Mouse (Mus musculus): ENCODE results near the gene Zbtb20. TPM values are rescaled to one million over a fixed set of nuclear protein-coding genes. Genes with fewer than 3 reads are reported as not detected.

Zbtb20 gene
- polyA plus RNA-seq, 1 experiment = 4.0 TPM

DNA sequence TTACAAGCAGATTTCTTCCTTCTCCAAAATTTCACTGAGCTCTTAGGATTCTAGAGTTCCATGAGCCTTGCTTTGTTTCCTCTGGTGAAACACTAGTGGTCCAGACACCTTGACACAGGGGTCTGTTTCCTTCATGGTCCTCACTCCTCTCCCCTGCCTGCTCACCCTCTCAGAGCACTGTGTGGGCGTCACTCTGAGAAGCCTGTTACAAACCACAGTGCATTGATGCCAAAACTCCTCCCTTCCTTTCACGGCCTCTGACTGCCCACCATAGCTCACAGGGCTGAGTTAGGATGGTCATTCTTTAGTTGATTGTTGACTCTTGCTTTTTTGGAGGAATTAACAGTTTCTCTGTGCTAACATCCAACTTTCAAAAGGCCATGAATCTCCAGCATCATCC is 744.7 kb downstream of the Zbtb20 start:
- no peaks in the 10 kb centered on the region for H3K79me2 ChIP-seq (ENCODE audit: control insufficient read depth, insufficient read depth)
- no peak for TF ChIP-seq MYOD1 (IDR thresholded peaks at IDR 0.05; ENCODE audit: control insufficient read depth, insufficient read length, low read depth)
- no peak for TF ChIP-seq CEBPB (IDR thresholded peaks at IDR 0.05; ENCODE audit: low read depth)
- no peak for TF ChIP-seq CTCF (IDR thresholded peaks at IDR 0.05; ENCODE audit: control insufficient read depth, insufficient read depth, insufficient read length)
- TF ChIP-seq MAX (IDR thresholded peaks at IDR 0.05) = no peak
- TF ChIP-seq MYOG (IDR thresholded peaks at IDR 0.05; ENCODE audit: control insufficient read depth, extremely low read depth, insufficient read length) = no peak
- TF ChIP-seq FOSL1 (IDR thresholded peaks at IDR 0.05; ENCODE audit: insufficient read depth, low read length, poor library complexity, severe bottlenecking) = no peak
- no peak for TF ChIP-seq USF1 (IDR thresholded peaks at IDR 0.05; ENCODE audit: low read depth)
- no peak overlapping the region for H3ac ChIP-seq (ENCODE audit: control insufficient read depth, insufficient read length, low read depth)
- no peaks in the 10 kb centered on the region for H3K27me3 ChIP-seq (ENCODE audit: control insufficient read depth, insufficient read depth, insufficient read length)
- no peaks in the 10 kb centered on the region for H3K79me3 ChIP-seq (ENCODE audit: low read depth)
- peaks cover 13% of the 10 kb centered on the region for H3K36me3 ChIP-seq (ENCODE audit: control insufficient read depth, insufficient read depth)
- H3K4me3 ChIP-seq (ENCODE audit: insufficient read depth, poor library complexity, severe bottlenecking) = no peak overlapping the region

DNA sequence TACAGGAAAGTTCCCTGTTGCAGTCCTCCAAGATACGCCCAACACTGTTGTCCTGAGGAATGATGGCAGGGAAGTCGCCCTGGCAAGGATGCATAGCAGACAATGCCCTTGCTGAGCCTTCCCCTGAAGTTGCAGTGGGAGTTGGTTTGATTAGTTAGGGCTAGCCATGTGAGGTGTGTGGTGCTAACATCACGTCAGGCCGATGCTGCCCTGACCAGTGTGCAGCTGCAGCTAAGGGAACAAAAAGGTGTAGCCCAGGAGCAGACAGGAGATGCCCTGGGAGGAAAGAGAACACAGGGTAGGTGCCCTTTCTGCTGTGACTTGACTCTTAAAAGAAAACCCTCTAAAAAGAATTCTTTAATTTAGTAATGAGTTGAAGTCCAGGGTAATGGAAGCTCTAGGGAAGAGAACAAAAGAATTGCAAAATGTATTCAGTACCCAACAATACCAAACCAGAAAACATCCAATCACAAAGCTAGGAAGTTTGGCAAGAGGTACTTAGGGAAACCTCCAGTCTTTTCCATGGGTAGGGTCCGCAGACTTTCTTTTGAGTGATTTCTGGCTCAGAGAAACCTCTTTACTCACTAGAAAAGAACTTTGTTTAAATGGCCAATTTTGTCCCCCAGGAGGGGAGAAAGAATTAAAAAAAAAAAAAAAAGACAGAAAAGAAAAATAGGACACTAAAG is 747.8 kb downstream of the Zbtb20 start:
- Histone ChIP-seq H3K4me3 (ENCODE audit: insufficient read depth, poor library complexity, severe bottlenecking) (no peak overlapping the region), H3ac (ENCODE audit: control insufficient read depth, insufficient read length, low read depth) (no peak overlapping the region), H3K79me3 (ENCODE audit: low read depth) (no peaks in the 10 kb centered on the region), H3K79me2 (ENCODE audit: control insufficient read depth, insufficient read depth) (no peaks in the 10 kb centered on the region), H3K27me3 (ENCODE audit: control insufficient read depth, insufficient read depth, insufficient read length) (no peaks in the 10 kb centered on the region), H3K36me3 (ENCODE audit: control insufficient read depth, insufficient read depth) (peaks cover 19% of the 10 kb centered on the region)
- no peak for TF ChIP-seq MYOD1 (IDR thresholded peaks at IDR 0.05; ENCODE audit: control insufficient read depth, insufficient read length, low read depth)
- TF ChIP-seq CEBPB (IDR thresholded peaks at IDR 0.05; ENCODE audit: low read depth) = no peak
- TF ChIP-seq CTCF (IDR thresholded peaks at IDR 0.05; ENCODE audit: control insufficient read depth, insufficient read depth, insufficient read length) = no peak
- no peak for TF ChIP-seq USF1 (IDR thresholded peaks at IDR 0.05; ENCODE audit: low read depth)
- TF ChIP-seq MAX (IDR thresholded peaks at IDR 0.05) = no peak
- TF ChIP-seq FOSL1 (IDR thresholded peaks at IDR 0.05; ENCODE audit: insufficient read depth, low read length, poor library complexity, severe bottlenecking) = no peak
- TF ChIP-seq MYOG (IDR thresholded peaks at IDR 0.05; ENCODE audit: control insufficient read depth, extremely low read depth, insufficient read length) = no peak

DNA sequence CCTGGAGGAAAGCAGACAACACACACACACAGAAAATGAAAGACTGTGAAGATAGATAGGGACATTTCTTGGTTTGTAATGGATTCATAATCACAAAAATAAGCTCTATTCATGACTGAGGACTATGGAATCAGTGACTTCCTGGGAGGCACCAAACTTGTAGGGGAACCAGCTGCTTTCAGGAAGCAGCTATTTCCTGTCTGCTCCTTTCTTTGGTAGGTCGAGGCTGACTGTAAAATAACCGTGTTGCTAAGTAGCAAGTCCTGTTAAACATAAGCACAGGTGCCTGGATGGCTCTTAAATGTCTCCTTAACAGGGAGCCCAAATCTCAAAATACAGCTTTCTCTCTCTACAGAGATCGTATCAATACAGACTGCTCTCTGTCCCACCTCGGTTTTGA is 749.2 kb downstream of the Zbtb20 start:
- Histone ChIP-seq H3K36me3 (ENCODE audit: control insufficient read depth, insufficient read depth) (peaks cover 10% of the 10 kb centered on the region), H3ac (ENCODE audit: control insufficient read depth, insufficient read length, low read depth) (no peak overlapping the region), H3K79me3 (ENCODE audit: low read depth) (no peaks in the 10 kb centered on the region), H3K79me2 (ENCODE audit: control insufficient read depth, insufficient read depth) (no peaks in the 10 kb centered on the region), H3K27me3 (ENCODE audit: control insufficient read depth, insufficient read depth, insufficient read length) (no peaks in the 10 kb centered on the region), H3K4me3 (ENCODE audit: insufficient read depth, poor library complexity, severe bottlenecking) (no peak overlapping the region)
- TF ChIP-seq USF1 (IDR thresholded peaks at IDR 0.05; ENCODE audit: low read depth) (no peak), MYOG (IDR thresholded peaks at IDR 0.05; ENCODE audit: control insufficient read depth, extremely low read depth, insufficient read length) (no peak), MAX (IDR thresholded peaks at IDR 0.05) (no peak), CTCF (IDR thresholded peaks at IDR 0.05; ENCODE audit: control insufficient read depth, insufficient read depth, insufficient read length) (no peak), CEBPB (IDR thresholded peaks at IDR 0.05; ENCODE audit: low read depth) (no peak), MYOD1 (IDR thresholded peaks at IDR 0.05; ENCODE audit: control insufficient read depth, insufficient read length, low read depth) (no peak), FOSL1 (IDR thresholded peaks at IDR 0.05; ENCODE audit: insufficient read depth, low read length, poor library complexity, severe bottlenecking) (no peak)

DNA sequence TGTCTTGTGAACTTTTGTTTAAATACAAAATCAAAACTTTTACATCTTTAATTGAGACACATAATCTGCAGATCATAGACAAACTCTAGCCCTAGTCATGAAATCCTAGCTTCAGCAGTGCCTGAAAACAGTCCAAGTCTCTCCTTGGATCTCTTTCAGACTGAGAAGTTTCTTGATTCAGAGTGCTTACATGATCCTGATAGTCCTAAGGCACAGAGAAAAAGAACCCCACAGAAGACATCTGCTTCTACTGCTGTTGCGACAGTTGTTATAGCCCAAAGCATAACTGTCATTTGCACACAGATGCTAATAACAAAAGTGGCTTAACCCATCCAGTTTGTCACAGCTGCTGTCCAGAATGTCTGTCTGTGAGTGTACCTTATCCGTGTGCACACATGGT is 749.6 kb downstream of the Zbtb20 start:
- H3ac ChIP-seq (ENCODE audit: control insufficient read depth, insufficient read length, low read depth) = no peak overlapping the region
- H3K79me2 ChIP-seq (ENCODE audit: control insufficient read depth, insufficient read depth) = no peaks in the 10 kb centered on the region

DNA sequence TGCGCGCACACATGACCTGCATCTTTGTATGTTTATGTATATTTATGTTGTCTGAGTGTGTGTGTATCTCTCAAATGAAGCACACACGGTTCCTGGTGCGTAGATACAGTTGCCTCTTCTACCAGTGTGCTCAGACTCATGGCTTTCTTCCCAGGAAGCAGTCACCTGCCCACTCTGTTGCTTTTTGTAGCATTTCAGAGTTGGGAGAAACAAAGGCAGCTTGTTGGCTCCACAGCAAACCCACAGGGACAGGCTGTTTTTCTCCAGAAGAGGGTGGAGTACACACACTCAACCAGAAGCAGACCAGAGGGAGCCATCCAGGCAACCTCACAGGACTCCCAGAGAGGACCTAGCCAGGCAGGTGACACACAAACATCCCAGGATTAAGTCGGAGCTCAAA is 750.3 kb downstream of the Zbtb20 start:
- Histone ChIP-seq H3K79me3 (ENCODE audit: low read depth) (no peaks in the 10 kb centered on the region), H3ac (ENCODE audit: control insufficient read depth, insufficient read length, low read depth) (no peak overlapping the region), H3K27me3 (ENCODE audit: control insufficient read depth, insufficient read depth, insufficient read length) (no peaks in the 10 kb centered on the region), H3K79me2 (ENCODE audit: control insufficient read depth, insufficient read depth) (no peaks in the 10 kb centered on the region), H3K4me3 (ENCODE audit: insufficient read depth, poor library complexity, severe bottlenecking) (no peak overlapping the region), H3K36me3 (ENCODE audit: control insufficient read depth, insufficient read depth) (peaks cover 10% of the 10 kb centered on the region)
- no peak for TF ChIP-seq FOSL1 (IDR thresholded peaks at IDR 0.05; ENCODE audit: insufficient read depth, low read length, poor library complexity, severe bottlenecking)
- no peak for TF ChIP-seq CTCF (IDR thresholded peaks at IDR 0.05; ENCODE audit: control insufficient read depth, insufficient read depth, insufficient read length)
- TF ChIP-seq MAX (IDR thresholded peaks at IDR 0.05) = no peak
- TF ChIP-seq CEBPB (IDR thresholded peaks at IDR 0.05; ENCODE audit: low read depth) = no peak
- TF ChIP-seq MYOD1 (IDR thresholded peaks at IDR 0.05; ENCODE audit: control insufficient read depth, insufficient read length, low read depth) = no peak
- no peak for TF ChIP-seq USF1 (IDR thresholded peaks at IDR 0.05; ENCODE audit: low read depth)
- no peak for TF ChIP-seq MYOG (IDR thresholded peaks at IDR 0.05; ENCODE audit: control insufficient read depth, extremely low read depth, insufficient read length)

More for the DNA sequence above, 749.6 kb downstream of the Zbtb20 start:
- Histone ChIP-seq H3K27me3 (ENCODE audit: control insufficient read depth, insufficient read depth, insufficient read length) (no peaks in the 10 kb centered on the region), H3K79me3 (ENCODE audit: low read depth) (no peaks in the 10 kb centered on the region), H3K4me3 (ENCODE audit: insufficient read depth, poor library complexity, severe bottlenecking) (no peak overlapping the region), H3K36me3 (ENCODE audit: control insufficient read depth, insufficient read depth) (peaks cover 10% of the 10 kb centered on the region)
- TF ChIP-seq FOSL1 (IDR thresholded peaks at IDR 0.05; ENCODE audit: insufficient read depth, low read length, poor library complexity, severe bottlenecking) (no peak), MYOG (IDR thresholded peaks at IDR 0.05; ENCODE audit: control insufficient read depth, extremely low read depth, insufficient read length) (no peak), CEBPB (IDR thresholded peaks at IDR 0.05; ENCODE audit: low read depth) (no peak), CTCF (IDR thresholded peaks at IDR 0.05; ENCODE audit: control insufficient read depth, insufficient read depth, insufficient read length) (no peak), MYOD1 (IDR thresholded peaks at IDR 0.05; ENCODE audit: control insufficient read depth, insufficient read length, low read depth) (no peak), USF1 (IDR thresholded peaks at IDR 0.05; ENCODE audit: low read depth) (no peak), MAX (IDR thresholded peaks at IDR 0.05) (no peak)

Data from C2C12 (cell line).